Mouse (Mus musculus) cortical plate, adult 2 months (tissue): ENCODE data around the gene Naa20. TPM values are rescaled to one million over a fixed set of nuclear protein-coding genes. Genes with fewer than 3 reads are reported as not detected.
A peak's percentile ranks its signal among the peaks of the same experiment; 100 is the strongest.

Experiments
- H3K27ac ChIP-seq: fragments of 200-500 bp; 2 replicates; pipeline ENCODE4 v1.5.1; 2012; ENCODE audit warnings: low read length, control low read depth, inconsistent platforms; ENCODE audit not compliant: insufficient read depth
- H3K4me1 ChIP-seq: fragments of 200-500 bp; 2 replicates; pipeline ENCODE4 v1.6.1; 2011; ENCODE audit warnings: low read length; ENCODE audit not compliant: control insufficient read depth, insufficient read depth
- H3K4me3 ChIP-seq: fragments of 200-500 bp; 2 replicates; pipeline ENCODE4 v1.5.1; 2011; ENCODE audit warnings: mild to moderate bottlenecking, low read length, control low read depth; ENCODE audit not compliant: insufficient read depth
- CTCF ChIP-seq: fragments of 200-500 bp; IDR thresholded peaks from 2 replicates; pipeline ENCODE4 v1.5.1; 2011; ENCODE audit warnings: mild to moderate bottlenecking, control low read depth, low read length; ENCODE audit not compliant: insufficient read depth; ENCODE audit errors: extremely low read depth
- POLR2A ChIP-seq: fragments of 200-500 bp; IDR thresholded peaks from 2 replicates; pipeline ENCODE4 v1.6.1; 2011; ENCODE audit warnings: mild to moderate bottlenecking, low read length, control low read depth; ENCODE audit not compliant: insufficient read depth; ENCODE audit errors: extremely low read depth
- polyA plus RNA-seq: library from polyadenylated mRNA; depleted of rRNA; stranded (reverse); fragments of >200 nt; gene quantifications from 2 replicates; pipeline ENCODE4 v1.2.3, GENCODE M21; 2012; rRNA removed

The Naa20 gene
- polyA plus RNA-seq, 1 experiment = 78.1 TPM

DNA sequence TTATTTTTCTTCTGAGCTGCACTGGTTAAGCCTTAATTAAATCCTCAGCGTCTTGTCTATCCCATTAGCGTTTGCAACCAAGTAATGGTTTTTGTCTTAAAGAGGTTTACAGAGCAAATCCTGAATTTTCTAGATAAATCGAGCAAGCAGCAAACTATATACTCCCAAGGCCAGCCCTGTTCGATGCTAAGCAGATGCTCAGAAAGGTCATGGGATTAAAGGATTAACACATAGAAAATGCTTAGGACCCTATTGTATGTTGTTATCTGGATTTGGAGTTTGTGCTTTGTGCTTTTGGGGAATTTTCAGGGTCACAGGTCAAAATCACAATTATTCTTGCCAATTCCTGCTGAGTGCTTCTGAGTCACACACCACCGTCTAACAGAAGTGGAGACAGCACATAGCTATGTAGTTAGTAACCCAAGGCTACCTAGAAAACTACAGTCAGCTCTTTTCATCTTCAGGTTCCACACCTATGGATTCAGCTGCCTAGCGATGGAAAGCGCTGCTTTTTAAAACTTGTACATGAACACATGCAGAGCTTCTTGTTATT, 46.6 kb downstream of the Naa20 start:
- no peak for TF ChIP-seq CTCF
- TF ChIP-seq POLR2A = no peak
- Histone ChIP-seq H3K27ac (no peak overlapping the region), H3K4me1 (no peaks in the 10 kb centered on the region)

DNA sequence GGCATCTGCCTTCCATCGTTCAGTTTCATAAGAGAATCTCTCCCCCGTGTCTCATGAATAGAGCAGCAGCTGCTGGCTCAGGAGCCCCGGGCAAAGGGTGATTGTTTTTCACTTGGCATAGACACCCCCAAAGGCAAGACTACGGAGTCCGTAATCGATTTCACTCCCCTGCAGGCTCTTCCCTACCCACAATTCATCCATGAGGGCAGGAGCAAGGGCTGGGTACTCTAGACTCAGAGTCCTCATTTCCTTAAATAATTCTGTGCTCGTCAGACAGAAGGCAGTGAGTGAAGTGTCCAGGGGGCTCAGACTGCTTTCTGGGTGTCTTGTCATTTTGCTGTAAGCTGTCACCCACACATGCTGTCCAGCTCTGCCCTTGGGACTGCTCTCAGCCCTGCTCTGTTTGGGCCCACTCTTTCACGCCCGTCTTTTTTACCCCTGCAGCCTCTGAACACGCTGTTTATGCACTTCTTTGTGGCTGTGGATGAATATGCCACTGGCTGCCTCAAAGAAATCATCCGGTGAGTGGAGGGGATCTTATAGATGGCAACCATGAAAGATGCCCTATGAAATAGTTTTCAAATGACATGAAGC, 47.7 kb downstream of the Naa20 start:
- Histone ChIP-seq H3K4me3 (no peak overlapping the region), H3K27ac (no peak overlapping the region), H3K4me1 (no peaks in the 10 kb centered on the region)
- TF ChIP-seq CTCF = no peak
- no peak for TF ChIP-seq POLR2A

More for the DNA sequence above, 46.6 kb downstream of the Naa20 start:
- no peak overlapping the region for H3K4me3 ChIP-seq

DNA sequence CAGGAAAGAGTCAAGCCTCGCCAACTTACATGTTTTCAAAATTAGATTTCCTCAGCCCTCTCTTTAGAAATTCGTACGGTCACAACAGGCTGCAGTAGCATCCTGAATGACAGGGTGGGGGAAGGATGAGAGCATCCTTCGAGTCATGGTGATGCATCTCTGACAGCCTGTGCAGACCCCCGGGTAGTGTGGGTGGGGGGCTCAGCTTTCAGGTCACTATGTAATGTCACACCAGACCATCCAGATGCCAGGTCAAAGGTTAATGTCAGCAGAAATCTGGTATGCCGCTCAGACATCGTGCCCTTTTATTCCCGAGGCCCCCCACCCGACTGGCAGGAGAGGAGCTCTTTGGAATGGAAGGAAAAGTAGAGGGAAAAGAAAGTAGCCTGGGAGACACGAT, 48.3 kb downstream of the Naa20 start:
- no peak overlapping the region for H3K4me3 ChIP-seq
- no peaks in the 10 kb centered on the region for H3K4me1 ChIP-seq
- H3K27ac ChIP-seq = no peak overlapping the region
- TF ChIP-seq POLR2A = no peak
- no peak for TF ChIP-seq CTCF

DNA sequence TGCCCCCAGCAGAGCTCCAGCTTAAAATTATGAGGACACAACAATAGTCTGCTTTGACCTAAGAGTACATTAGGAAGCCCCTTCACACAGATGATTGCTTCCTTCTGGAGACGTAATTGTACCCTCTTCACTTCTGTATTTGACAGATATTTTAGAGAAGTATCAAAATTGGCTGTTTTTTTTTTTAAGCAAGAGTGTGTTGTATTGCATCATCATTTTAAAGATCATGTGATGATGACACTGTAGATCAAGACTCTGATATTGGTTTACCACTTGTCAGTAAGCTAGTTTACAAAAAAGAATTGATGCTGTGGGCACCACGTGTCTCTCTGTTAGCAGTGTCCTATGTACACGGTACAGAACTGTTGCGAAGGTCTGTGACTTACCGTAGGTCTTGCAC, 50.8 kb downstream of the Naa20 start:
- Histone ChIP-seq H3K4me1 (no peaks in the 10 kb centered on the region), H3K4me3 (no peak overlapping the region), H3K27ac (no peak overlapping the region)
- TF ChIP-seq POLR2A (no peak), CTCF (no peak)

DNA sequence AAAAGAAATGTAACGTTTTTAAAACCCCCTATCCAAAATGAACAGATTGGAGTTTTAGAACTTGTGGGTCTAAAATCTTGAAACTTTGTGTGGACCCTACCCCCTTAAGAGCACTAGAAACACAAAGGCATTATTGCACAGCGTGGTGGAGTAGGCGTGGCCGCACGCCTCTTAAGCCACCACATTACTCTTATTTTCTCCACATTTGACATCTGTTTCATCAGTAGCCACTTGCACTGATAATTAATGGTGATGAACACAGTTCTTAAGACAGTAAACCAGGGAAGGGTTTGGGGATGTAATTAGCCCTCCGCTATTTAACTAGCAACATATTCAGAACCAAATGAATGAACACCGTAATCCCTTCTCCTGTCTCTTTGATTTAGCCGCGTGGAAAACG, 53.9 kb downstream of the Naa20 start:
- H3K4me3 ChIP-seq = no peak overlapping the region
- no peaks in the 10 kb centered on the region for H3K4me1 ChIP-seq
- no peak for TF ChIP-seq POLR2A
- TF ChIP-seq CTCF = no peak
- H3K27ac ChIP-seq = no peak overlapping the region

DNA sequence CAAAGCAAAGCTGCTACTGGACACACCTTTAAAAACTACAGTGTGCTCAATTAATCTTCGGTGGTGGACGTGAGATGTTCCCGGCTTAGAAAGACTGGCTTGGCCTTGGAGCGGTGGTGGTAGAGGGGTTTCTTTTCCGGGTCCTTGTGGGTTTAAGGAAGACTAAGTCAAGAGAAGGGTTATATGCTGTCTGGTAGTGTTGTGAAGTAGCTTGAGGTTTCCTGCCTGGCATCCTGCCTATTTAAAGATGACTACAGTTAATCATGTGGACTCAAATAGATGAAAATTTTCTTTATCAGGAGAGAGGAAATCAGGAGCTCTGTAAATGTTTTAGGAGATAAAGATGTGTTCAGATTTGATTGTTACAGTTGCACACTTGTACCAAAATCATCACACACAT, 54.4 kb downstream of the Naa20 start:
- Histone ChIP-seq H3K4me3 (no peak overlapping the region), H3K27ac (no peak overlapping the region), H3K4me1 (no peaks in the 10 kb centered on the region)
- TF ChIP-seq CTCF (no peak), POLR2A (no peak)

DNA sequence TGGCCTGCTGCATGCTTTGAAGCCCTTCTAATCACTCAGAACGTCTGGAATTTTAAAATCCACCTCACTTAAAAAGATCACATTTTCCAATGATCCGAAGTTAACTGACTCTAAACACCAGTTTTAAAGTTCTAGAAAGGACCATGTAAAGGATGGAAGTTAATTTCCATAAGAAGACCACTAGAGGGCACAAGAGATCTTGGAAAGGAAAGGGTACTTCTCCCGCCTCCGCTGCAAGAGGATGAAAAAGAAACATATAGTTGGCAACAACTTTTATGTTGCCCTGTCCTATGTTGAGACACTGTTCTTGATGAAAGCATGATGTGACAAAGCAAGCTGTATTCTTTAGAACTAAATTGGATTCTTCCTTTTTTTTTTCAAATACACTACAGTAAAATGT, 55.6 kb downstream of the Naa20 start:
- TF ChIP-seq POLR2A (no peak), CTCF (peak; percentile 60; the same call in 1 of the 2 replicates)
- Histone ChIP-seq H3K4me3 (no peak overlapping the region), H3K4me1 (no peaks in the 10 kb centered on the region), H3K27ac (no peak overlapping the region)

DNA sequence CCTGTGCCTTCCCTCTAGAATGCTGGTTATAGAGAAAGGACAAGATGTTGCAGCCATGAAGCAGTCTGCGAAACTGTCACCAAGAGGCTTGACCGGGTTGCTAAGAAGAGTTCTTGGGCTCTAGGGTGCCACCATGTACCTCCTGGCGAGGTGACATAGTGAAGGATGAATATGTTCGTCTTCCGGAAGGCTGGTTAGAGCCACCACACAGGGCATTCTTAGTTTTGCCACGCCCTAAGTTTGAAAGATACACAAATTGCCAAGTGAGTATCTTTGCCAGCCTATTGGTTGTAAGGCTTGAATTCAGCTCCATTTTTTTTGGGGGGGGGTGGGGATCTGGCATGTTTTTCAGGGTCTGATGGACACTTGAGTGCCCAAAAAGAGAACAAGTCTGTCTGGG, 56.2 kb downstream of the Naa20 start:
- no peak overlapping the region for H3K27ac ChIP-seq
- H3K4me1 ChIP-seq = no peaks in the 10 kb centered on the region
- TF ChIP-seq POLR2A = no peak
- no peak for TF ChIP-seq CTCF
- no peak overlapping the region for H3K4me3 ChIP-seq

DNA sequence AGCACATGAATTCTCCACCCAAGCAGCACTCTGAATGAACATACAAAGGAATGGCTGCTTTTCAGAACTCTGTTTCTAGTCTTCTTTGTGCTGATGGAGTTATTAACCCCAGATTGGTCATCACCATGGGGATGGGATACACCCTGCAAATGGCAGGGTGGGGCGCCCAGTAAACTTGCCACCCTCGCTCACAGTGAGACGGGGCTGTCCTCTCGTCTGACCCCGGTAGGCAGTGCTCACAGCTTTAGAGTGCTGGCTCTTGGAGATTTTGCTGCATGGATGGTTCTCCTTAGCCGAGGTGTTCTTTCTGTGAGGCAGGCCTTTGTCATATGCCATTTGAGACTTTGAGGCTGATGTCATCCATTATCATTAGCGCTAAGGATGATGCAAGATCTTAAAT, 56.7 kb downstream of the Naa20 start:
- TF ChIP-seq POLR2A (no peak), CTCF (no peak)

DNA sequence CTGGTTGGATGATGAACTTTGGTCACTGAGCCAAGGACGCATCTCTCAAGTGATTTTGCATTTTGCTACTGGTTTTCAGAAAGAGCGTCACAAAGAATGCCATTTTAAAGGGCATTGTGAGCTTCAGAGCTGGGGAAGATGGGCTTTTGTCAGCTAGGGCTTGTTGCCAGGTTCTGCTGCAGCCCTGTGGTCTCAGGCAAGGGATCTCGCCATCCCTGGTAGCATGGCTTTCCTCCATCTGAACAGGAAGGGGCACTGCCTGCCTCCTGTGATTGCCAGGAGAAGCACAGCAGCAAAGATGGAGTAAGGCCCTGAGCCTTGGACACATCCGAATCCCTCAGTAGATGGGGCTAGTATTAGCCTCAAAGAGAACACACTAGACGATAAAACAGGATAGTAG, 60.0 kb downstream of the Naa20 start:
- TF ChIP-seq CTCF (no peak), POLR2A (no peak)
- Histone ChIP-seq H3K4me1 (no peaks in the 10 kb centered on the region), H3K4me3 (no peak overlapping the region), H3K27ac (no peak overlapping the region)

More for the DNA sequence above, 56.7 kb downstream of the Naa20 start:
- H3K4me1 ChIP-seq = no peaks in the 10 kb centered on the region
- H3K4me3 ChIP-seq = no peak overlapping the region
- no peak overlapping the region for H3K27ac ChIP-seq

Other genes starting within 250 kb of the Naa20 start
- 16.9 and 17.8 TPM in 2 replicates for gene Rin2, start 226.9 kb upstream of the Naa20 start, polyA plus RNA-seq
- gene Cfap61, start 32.7 kb downstream of the Naa20 start, polyA plus RNA-seq = 2.2 and 2.3 TPM in 2 replicates
- 8.7 and 10.0 TPM in 2 replicates for gene Crnkl1, start 32.9 kb downstream of the Naa20 start, polyA plus RNA-seq